Mouse (Mus musculus) embryonic stem cell, embryonic (primary cell): Measurements from ENCODE around the gene Tagln2.

Experiments
- CTCF ChIA-PET, 4 experiments: fragments of 300-600 bp in 2 of 4; fragments of 350-600 bp in 2 of 4; sonication (Branson Sonifier 250); formaldehyde crosslinking; loops; one replicate each; lab custom pipeline; 2022; ENCODE audit warnings: inconsistent platforms in 2 of 4; lab: Charles Lee
- POLR2A ChIA-PET, 4 experiments: fragments of 300-600 bp in 2 of 4; fragments of 350-600 bp in 2 of 4; sonication (Branson Sonifier 250); formaldehyde crosslinking; loops; one replicate each; lab custom pipeline; 2022; ENCODE audit warnings: antibody characterized with exemption in 4 of 4, inconsistent platforms in 1 of 4; lab: Charles Lee

Gene Tagln2

DNA sequence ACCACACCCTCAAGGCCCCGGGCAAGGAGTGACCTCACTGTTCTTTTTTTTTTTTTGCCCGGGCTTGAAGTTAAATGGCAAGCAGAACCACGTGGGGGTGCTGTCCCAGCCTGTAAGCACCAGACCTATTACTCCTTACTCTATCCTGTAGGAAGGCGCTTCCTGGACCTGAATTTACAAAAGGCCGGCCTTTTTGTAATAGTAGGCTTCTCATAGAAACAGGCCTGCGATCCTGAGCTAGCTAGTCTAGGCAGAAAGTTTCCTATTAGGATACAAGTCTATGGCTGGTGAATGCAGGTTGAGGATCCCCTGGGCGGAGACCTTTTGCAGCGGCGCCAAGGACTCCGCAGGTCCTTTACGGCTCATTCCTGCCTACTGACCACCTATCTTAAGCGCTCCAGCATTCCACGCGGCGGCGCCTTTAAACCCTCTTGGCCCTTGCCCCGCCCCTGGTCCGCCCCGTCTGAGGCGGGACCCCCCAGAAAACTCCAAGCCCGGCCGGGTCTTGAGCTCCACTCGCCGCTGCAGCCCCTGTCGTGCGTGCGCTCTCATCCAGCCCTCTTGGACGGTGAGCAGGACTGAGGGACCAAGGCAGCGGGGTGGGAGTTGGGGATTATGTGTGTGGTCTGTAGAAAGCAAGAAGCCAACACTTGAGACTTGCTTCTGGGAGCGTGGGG lies at the start of gene Tagln2:
TSS of gene Tagln2 (plus strand) at position 283 of the 677 bp plus-strand sequence.
- ChIA-PET POLR2A (interaction anchor here in 3 of 4 experiments (0.6 to 3.8 kb wide), 30 partner anchors 9 to 413 kb away, joined by 3 to 20 read pairs (median 4); partner anchors contain the start of genes Cfap45 (in 3 of the 3) and Igsf9 (in 3 of the 3)), CTCF (interaction anchor here (0.6 to 1.0 kb wide), 9 partner anchors 10 to 956 kb away, joined by 3 to 10 read pairs (median 4); partner anchors contain the start of gene Dusp23 (in 1 of the 4))

DNA sequence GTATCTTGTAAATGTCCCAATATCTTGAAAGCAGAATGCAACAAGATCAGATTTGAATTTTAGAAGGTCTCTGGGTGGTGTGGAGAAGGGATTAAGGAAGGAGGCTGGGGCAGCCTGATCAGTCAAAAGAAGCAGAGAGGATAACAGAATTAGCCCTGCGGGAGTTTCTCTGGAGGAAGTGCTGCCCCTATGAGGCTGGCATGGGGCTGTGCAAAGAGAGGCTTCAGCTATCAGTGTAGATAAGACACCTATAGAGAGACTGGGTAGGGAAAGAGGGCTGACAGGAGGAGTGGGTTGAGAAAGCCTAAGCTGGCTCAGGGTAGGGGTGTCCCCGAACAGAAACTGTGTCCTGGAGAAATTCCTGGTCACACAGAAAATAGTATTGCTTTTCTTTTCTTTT lies 49.6 kb upstream of the Tagln2 start:
- POLR2A ChIA-PET = no interaction called here
- CTCF ChIA-PET = interaction anchor here in 3 of 4 experiments (0.6 to 1.8 kb wide), 4 partner anchors 13 to 169 kb away, joined by 3 to 7 read pairs (median 3); no protein-coding TSS in a partner anchor

DNA sequence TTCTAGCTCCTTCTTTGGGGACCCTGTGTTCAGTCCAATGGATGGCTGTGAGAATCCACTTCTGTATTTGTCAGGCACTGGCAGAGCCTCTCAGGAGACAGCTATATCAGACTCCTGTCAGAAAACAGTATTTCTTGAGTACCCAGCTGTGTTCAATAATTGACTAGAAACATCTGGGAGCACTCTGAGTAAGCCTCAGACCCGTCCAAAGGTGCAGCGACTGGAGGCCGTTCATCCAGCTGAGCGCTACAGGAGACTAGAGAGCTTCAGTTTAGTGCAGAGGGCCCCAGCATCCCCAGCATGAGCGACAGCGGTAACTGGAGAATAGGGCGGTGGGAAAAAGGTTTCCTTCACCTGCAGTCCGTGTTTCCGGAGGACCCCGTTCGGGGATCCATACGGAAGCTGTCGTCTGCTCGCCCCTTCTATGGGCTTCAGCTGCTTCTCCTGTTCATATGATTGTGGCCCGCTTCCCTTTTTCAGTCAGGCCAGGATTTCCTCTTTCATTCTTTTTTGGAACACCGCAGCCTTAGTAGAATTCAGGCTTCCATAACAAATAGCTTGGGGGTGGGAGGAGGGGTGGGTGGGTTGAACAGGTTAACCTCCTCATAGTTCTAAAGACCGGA lies 48.9 kb upstream of the Tagln2 start:
- ChIA-PET CTCF (interaction anchor here in 3 of 4 experiments (0.5 to 1.8 kb wide), 7 partner anchors 10 to 385 kb away, joined by 3 to 7 read pairs (median 3); no protein-coding TSS in a partner anchor), POLR2A (no interaction called here)

DNA sequence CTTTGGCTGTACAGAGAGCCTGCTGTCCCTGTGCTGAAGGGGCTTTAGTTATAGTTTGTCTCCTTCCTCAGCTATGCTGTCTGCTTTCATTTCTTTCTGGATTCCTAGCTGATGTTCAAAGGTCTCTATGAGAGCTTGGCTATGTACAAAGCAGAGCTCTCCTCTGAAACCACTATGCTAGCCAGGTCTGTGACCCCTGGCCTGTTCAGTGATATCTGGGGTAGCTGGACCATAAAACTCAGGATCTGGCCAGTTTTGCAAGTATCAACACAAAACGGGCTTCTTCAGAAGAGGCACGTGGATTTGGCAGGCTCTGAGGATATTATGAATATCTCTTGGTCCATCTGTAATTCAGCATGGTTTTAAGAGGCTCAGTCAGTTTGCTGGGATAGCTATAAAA lies 46.9 kb upstream of the Tagln2 start:
- ChIA-PET POLR2A (interaction anchor here in 1 of 4 experiments (0.5 kb wide), 1 partner anchor 804 kb away, joined by 3 read pairs; no protein-coding TSS in a partner anchor), CTCF (interaction anchor here in 2 of 4 experiments (0.6 to 0.7 kb wide), 3 partner anchors 33 to 317 kb away, joined by 3 read pairs; no protein-coding TSS in a partner anchor)

DNA sequence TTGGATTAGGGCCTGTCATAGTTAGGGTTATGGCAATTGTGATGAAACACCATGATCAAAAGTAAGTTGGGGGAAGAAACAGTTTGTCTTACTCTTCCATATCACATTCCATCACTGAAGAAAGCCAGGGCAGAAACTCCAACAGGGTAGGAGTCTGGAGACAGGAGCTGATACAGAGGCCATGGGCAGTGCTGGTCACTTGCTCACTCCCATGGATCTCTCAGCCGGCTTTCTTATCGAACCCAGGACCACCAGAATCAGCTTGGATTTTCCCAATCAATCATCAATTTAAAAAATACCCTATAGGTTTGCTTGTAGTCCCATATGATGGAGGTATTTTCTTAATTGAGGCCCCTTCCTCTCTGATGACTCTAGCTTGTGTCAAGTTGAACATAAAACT lies 46.0 kb upstream of the Tagln2 start:
- CTCF ChIA-PET = interaction anchor here in 1 of 4 experiments (0.7 kb wide), 1 partner anchor 45 kb away, joined by 3 read pairs; no protein-coding TSS in a partner anchor
- POLR2A ChIA-PET = interaction anchor here in 2 of 4 experiments (0.7 to 1.8 kb wide), 3 partner anchors 24 to 648 kb away, joined by 3 to 5 read pairs (median 5); no protein-coding TSS in a partner anchor

DNA sequence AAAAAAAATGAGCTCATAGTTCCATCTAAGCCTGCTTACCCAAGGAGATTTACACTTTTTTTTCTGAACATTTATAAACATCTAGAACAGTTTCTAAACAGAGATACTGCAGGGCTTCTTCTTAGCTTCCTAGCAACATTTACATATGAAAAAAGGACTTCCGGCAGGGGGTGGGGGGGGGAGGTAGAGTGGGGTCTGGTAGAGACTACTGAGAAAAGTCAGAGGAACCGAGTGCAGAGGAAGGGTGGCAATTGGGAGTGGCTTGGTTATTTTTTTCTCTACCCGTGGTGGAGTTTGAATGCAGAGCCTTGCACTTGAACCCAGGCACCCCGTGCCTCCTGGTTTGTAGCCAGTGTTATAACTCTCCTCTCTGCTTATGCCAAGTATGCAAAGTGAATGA lies 44.4 kb upstream of the Tagln2 start:
- ChIA-PET CTCF (interaction anchor here in 2 of 4 experiments (0.6 to 0.9 kb wide), 4 partner anchors 26 to 1120 kb away, joined by 3 to 11 read pairs (median 7); partner anchors contain the start of genes Igsf9 (in 1 of the 2) and Kcnj10 (in 1 of the 2)), POLR2A (interaction anchor here in 3 of 4 experiments (0.6 to 1.8 kb wide), 11 partner anchors 9 to 196 kb away, joined by 3 to 7 read pairs (median 3); no protein-coding TSS in a partner anchor)

DNA sequence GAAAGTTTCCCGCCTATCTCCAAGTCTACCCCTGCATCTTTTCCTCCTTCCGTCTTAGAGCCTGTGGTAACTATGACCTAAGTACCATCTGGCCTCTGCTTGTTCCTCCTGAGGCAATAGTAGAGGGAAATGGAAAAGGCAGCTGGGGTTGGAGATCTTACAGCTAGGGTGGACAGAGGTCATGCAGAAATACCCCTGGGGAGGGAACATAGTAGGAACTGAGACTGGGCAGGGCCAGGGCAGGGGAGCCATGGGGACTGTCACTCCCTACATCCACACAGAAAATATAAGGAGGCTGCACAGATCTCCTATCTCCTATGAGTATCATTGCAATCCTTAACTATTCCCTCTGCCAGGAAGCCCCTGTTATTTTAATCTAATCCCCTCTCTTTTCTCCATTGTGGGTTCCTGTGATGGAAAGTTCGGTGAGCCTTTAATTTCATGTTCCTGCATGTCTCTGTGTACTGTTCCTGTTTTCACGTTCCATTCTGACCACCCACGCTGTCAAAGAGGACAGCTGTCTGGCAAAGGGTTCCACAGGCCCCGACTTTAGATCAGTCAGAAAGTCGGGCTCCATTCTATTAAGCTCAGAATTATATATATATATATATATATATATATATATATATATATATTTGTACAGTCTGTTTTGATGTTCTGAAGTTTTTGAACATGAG lies 43.7 kb upstream of the Tagln2 start:
- ChIA-PET CTCF (no interaction called here), POLR2A (interaction anchor here in 1 of 4 experiments (1.5 to 1.6 kb wide), 2 partner anchors 15 to 26 kb away, joined by 3 to 5 read pairs; partner anchors contain the start of gene Igsf9)

DNA sequence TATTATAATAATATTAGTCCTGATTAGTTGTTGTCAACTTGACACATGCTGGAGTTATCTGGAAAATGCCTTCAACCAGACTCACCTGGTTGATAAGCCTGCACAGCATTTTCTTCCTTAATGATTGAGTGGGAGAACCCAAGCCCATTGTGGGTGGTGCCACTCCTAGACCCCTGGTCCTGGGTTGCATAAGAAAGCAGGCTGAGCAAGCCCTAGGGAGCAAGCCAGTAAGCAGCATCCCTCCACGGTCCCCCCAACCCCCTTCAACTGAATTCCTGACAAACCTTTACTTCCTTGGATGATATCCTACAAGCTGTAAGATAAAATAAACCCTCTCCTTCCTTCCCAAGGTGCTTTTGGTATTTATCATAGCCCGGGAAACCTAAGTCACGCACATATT lies 42.7 kb upstream of the Tagln2 start:
- ChIA-PET POLR2A (interaction anchor here in 1 of 4 experiments (1.6 kb wide), 1 partner anchor 25 kb away, joined by 5 read pairs; the partner anchor contains the start of gene Igsf9), CTCF (no interaction called here)

DNA sequence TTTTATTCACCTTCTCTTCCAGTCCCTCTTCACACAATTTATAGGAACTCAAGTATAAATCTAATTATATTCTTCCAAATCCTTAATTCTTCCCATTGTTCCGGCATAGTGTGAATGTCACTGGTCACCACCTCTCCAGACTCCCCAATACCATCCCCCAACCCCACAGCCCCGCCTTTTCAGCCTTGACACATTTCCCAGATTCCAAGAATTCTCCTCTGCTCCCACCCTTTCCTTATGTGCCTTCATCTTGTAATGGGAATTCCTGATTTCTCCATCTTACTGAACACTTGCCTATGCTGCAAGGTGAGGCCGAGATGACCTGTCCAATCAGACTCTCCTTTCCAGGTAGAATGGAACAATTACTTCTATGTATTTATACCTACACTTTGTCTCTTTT lies 41.8 kb upstream of the Tagln2 start:
- CTCF ChIA-PET = no interaction called here
- POLR2A ChIA-PET = no interaction called here

DNA sequence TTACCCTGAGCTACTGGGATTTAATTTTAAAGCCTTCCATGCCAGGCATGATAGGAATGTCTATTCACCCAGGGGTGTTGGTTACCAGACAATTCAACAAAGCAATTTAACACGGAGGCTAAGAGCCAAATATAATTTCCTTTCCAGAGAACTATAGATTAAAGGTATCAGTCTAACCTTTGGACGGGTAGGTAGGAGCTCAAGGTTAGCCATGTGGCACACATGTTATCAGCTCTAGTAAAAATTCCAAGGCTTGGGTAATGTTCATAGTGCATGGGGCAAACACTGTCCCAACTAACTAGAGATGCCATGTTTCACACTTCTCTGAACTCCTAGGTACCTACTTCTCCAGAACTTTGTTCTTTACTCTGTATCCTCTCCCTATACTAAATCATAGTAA lies 38.2 kb upstream of the Tagln2 start:
- CTCF ChIA-PET = no interaction called here
- POLR2A ChIA-PET = interaction anchor here in 2 of 4 experiments (1.1 kb wide), 2 partner anchors 29 to 221 kb away, joined by 3 read pairs; no protein-coding TSS in a partner anchor

DNA sequence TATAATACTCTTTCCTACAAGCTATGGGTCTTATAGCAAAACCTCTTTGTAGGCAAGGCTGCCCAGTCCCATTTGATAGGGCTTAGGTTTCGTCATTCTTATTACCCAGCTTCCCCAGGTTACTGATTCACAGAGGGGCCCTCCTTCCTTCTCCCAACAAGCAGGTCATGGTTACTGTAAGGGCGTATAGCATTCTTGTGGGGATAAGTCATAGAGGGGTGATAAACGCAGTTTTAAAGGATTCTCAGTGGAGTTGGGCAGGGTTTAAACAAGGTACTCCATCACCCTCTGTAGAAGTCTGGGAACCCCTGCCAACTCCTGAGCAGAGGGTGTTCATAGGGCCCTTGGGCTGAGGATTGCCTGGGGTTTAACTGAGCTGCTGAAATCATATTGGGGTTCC lies 37.3 kb upstream of the Tagln2 start:
- POLR2A ChIA-PET = interaction anchor here in 3 of 4 experiments (0.6 to 3.0 kb wide), 5 partner anchors 18 to 222 kb away, joined by 3 to 10 read pairs (median 3); partner anchors contain the start of gene Igsf9 (in 1 of the 3)
- CTCF ChIA-PET = interaction anchor here in 1 of 4 experiments (0.6 kb wide), 1 partner anchor 19 kb away, joined by 8 read pairs; no protein-coding TSS in a partner anchor

DNA sequence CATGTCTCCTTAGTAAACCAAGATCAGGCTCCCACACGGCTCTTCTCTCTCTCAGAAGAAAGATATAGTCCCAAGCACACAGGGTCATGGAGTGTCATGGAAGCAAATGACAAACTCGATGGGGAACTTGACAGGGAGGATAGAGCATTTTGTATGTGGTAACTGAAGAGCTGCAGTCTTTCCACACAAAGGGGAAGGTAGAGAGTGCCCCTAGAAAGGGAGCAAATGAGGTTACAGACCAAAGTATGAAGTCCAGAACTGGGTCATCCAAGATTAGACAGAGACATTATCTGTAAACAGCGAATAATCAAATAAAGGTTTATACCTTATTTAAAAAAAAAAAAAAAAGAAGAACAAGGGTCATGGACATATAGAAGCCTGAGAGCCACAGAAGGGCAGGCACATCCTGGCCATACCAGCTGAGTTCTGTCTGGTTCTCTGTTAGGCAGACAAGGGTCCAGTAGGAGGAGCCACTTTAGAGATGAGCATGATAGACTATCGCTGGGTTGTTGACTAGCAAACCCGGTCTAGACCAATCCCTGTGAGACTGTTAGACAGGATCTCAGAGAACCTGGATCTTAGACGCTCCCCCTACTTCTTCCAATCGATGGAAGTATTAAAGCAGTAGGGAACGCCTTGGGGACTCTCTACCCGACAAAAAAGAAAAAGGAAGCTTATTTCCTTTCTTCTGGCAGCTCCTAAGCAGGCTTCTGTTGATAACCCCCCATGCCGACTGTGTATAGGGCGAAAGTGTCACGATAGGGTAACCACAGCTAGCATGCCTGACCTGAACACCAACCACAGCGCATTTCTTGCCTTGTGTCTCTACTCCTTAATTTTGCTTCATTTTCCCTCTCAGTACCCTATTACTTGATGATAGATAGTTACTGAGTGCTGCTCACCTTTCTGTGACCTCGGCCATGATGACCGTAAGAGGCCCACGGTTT lies 36.2 kb upstream of the Tagln2 start:
- POLR2A ChIA-PET = interaction anchor here in 2 of 4 experiments (0.8 to 3.0 kb wide), 3 partner anchors 18 to 87 kb away, joined by 3 to 10 read pairs (median 3); partner anchors contain the start of genes Igsf9 (in 1 of the 2) and Pigm (in 1 of the 2)
- CTCF ChIA-PET = interaction anchor here in 2 of 4 experiments (0.6 to 0.8 kb wide), 3 partner anchors 13 to 39 kb away, joined by 3 to 4 read pairs (median 3); no protein-coding TSS in a partner anchor

DNA sequence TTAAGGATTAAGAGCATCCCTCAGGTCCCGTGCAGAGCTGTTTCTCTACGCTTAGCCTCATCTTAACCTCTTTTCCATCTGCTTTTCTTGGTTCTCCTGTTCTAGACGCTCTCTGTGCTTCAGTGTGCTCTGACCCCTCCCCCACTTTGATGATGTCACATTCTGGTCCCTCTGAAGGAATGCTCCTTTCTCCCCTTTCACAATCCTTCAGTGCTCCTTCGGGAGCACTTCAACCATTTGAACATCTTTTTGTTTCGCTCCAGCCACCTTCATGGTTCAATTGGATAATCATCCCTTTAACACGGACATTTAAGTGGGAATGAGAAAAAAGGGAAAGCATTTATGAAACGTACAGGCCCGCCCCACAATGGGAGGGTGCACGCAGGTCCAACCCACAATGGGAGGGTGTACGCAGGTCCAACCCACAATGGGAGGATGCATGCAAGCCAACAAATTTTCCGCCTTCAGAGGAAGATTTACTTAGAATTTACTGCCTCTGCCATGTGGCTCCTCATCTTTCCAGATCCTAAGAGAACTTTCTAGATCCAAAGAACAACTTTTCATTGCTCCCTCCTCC lies 31.5 kb upstream of the Tagln2 start:
- ChIA-PET CTCF (interaction anchor here in 1 of 4 experiments (0.7 kb wide), 1 partner anchor 13 kb away, joined by 13 read pairs; the partner anchor contains the start of gene Igsf9), POLR2A (interaction anchor here in 1 of 4 experiments (0.6 to 0.9 kb wide), 2 partner anchors 13 to 34 kb away, joined by 3 read pairs; no protein-coding TSS in a partner anchor)

DNA sequence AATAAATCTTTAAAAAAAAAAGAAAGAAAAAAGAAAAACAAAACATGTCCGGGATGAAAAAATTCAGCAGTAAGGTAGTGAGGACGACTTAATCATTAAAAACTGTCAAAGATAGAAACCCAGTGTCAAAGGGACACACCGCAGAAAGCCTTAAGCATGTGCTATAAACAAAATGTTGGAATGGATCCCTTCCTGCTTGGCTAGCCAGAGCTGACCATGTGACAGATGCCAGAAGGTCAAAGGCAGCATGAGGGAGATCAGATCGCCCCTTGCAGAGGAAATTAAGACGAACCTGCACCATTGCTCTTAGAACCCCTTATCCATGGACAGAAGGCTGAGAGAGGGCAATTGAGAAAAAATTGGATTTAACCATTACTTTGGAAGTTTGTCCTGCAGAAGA lies 30.5 kb upstream of the Tagln2 start:
- POLR2A ChIA-PET = interaction anchor here in 1 of 4 experiments (0.7 kb wide), 1 partner anchor 587 kb away, joined by 7 read pairs; no protein-coding TSS in a partner anchor
- CTCF ChIA-PET = no interaction called here

DNA sequence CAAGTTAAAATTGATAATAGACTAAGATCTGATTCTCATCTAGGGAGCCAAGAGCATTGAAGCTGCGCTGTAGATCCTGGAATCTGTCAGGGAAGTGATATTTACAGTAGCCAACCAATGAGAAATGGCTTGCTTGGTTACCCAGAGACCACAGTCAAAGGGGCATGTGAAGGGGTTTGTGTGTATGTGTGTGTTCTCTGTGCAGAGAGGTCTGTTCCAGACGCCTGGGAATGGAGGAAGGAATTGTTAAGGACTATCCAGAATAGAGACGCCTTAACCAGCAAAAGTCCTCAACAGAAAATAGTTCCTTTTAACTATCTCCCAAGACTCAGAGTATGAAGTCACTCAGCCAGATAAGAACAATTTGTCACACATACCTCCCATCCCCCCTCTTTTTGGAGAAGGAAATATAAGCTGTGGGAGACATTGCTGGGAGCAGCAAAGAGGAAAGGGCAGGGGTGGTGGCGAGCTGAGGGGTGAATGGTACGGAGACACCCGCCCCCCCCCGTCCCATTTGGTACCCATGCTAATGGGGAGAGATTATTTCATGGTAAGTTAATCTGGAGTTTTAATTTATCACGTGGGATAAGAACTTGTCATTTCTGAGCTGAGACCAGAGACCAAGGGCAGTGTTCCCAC lies 29.9 kb upstream of the Tagln2 start:
- ChIA-PET POLR2A (interaction anchor here (0.6 to 1.2 kb wide), 6 partner anchors 12 to 588 kb away, joined by 3 to 7 read pairs (median 3); partner anchors contain the start of gene Igsf9 (in 1 of the 4)), CTCF (interaction anchor here in 1 of 4 experiments (0.6 to 1.5 kb wide), 2 partner anchors 24 to 391 kb away, joined by 4 read pairs; no protein-coding TSS in a partner anchor)

DNA sequence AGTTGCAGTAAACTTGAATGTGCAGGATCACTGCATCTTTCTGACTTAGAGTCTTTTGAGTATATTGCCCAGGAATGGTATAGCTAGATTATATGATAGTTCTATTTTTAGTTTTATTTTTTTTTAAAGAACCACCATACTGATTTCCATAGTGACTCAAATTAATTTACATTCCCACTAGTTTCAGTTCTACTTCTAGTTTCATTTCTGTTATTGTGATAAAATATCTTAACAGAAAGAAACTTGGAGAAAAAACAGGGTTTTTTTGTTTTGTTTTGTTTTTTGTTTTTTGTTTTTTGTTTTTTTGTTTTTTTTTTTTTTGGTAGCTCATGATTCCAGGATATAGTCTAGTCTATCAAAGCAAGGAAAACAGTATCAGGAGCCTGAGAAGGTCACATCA lies 26.9 kb upstream of the Tagln2 start:
- CTCF ChIA-PET = no interaction called here
- POLR2A ChIA-PET = interaction anchor here in 2 of 4 experiments (0.6 to 0.7 kb wide), 2 partner anchors 58 to 927 kb away, joined by 3 to 4 read pairs; no protein-coding TSS in a partner anchor
